ENCODE assay signal across 20 mouse cellular contexts in genomic region chr6:23830741-23831140, GRCm38 (mm10). TPM values are rescaled to one million over a fixed set of nuclear protein-coding genes. Genes with fewer than 3 reads are reported as not detected.
"Had no signal": no experiment of that assay in that cellular context is flagged by ENCODE, and none has a peak within 500 bp of the region (broad histone marks: within the 10 kb centered on the region; RNA-seq: fewer than 3 reads in every experiment).

No protein-coding gene starts in this region.

- H3K4me1 ChIP-seq: lung, embryonic 15.5 days; megakaryocyte, embryonic 14.5 days; midbrain, embryonic 13.5 days; midbrain, embryonic 15.5 days; neural tube, embryonic 13.5 days; neural tube, embryonic 15.5 days had no signal

- H3K36me3 ChIP-seq: lung, embryonic 15.5 days; midbrain, embryonic 13.5 days; midbrain, embryonic 15.5 days; neural tube, embryonic 13.5 days; neural tube, embryonic 15.5 days had no signal

- H3K27me3 ChIP-seq: lung, embryonic 15.5 days; megakaryocyte, embryonic 14.5 days; midbrain, embryonic 13.5 days; midbrain, embryonic 15.5 days; neural tube, embryonic 13.5 days; neural tube, embryonic 15.5 days had no signal

- DNase-seq: liver, postnatal 0 days; lung, adult 2 months; lung, postnatal 14 days; lung, postnatal 36 days; retina, postnatal 1 day; right cerebral cortex, adult 18-20 months; right cerebral cortex, postnatal 25 days; right cerebral cortex, postnatal 4 days; spleen, adult 18-20 months; thymus, adult 18-20 months; thymus, postnatal 14 days; thymus, postnatal 36 days had no signal

- H3K9ac ChIP-seq: liver, postnatal 0 days; lung, embryonic 15.5 days; midbrain, embryonic 13.5 days; midbrain, embryonic 15.5 days; neural tube, embryonic 13.5 days; neural tube, embryonic 15.5 days had no signal

- H3K27ac ChIP-seq: lung, embryonic 15.5 days; macrophage; midbrain, embryonic 13.5 days; midbrain, embryonic 15.5 days; neural tube, embryonic 13.5 days; neural tube, embryonic 15.5 days had no signal

- H3K4me3 ChIP-seq: lung, embryonic 15.5 days; megakaryocyte, embryonic 14.5 days; midbrain, embryonic 13.5 days; midbrain, embryonic 15.5 days; myocyte; neural tube, embryonic 13.5 days; neural tube, embryonic 15.5 days had no signal

- H3K9me3 ChIP-seq: lung, embryonic 15.5 days; megakaryocyte, embryonic 14.5 days; midbrain, embryonic 13.5 days; midbrain, embryonic 15.5 days; neural tube, embryonic 13.5 days; neural tube, embryonic 15.5 days had no signal

RNA-seq across cellular contexts. Expression of gene Cadps2, which starts 8.5 kb away (rescaled TPM):
- polyA plus RNA-seq: macrophage had no signal
